Mouse (Mus musculus): Measurements from ENCODE around the gene Hk2. TPM values are rescaled to one million over a fixed set of nuclear protein-coding genes. Genes with fewer than 3 reads are reported as not detected.
A peak's percentile ranks its signal among the peaks of the same experiment; 100 is the strongest.

Gene Hk2
- polyA plus RNA-seq, 1 experiment from 2014 or later = 6.4 TPM

DNA sequence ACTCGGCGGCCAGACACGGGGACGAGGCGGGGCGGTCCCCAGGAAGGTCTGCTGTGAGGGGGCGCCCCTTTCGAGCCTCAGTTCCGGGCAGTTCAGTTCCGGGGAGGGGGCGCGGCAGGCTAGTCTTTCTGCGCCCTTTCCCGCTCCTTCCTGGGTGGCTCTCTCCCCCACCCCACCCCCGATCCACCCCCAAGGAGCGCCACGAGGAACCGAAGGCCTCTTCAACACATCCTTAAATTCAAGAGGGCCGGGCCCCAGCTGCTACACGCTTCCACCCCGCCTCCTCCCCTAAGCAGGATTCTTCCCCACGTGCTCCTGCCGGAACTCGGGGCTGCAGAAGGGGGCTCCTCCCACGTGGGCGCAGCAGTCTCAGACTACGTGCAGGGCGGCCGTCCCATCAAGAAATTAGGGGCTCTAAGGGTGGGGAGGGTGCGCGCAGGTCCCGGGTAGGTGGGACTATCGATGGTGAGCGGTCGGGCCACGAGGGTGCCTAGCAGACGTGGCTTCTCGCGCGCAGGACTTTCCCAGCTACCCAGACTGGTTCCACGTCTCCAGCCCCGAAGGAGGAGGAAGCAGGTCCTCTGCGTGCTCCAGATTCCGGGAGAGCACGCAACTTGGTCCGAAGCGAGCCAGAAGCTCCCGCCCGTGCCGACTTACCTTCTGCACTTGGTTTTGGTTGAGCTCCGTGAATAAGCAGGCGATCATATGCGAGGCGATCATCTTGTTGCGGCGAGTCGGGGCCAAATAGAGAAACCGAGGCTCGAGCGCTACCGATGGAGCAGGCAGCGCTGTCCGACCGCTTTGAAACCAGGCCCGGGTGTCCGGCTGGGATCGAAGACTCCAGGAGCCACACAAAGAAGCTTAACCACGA is 758 bp downstream of the Hk2 start:
- Histone ChIP-seq H3K9me3 (replicated peaks; ENCODE audit: control insufficient read depth, low read length) (no peaks in the 10 kb centered on the region), H3K9ac (ENCODE audit: low read depth, low read length) (peak overlapping the region; percentile 61), H3K4me2 (ENCODE audit: low read depth, low read length) (peak overlapping the region; percentile 84), H3K4me1 (ENCODE audit: control insufficient read depth, low read depth, low read length) (peaks cover 20% of the 10 kb centered on the region), H3K27ac (ENCODE audit: low read length) (peak overlapping the region; percentile 57), H3K36me3 (ENCODE audit: control insufficient read depth, insufficient read depth) (no peaks in the 10 kb centered on the region), H3K4me3 (ENCODE audit: low read depth, low read length) (peak overlapping the region; percentile 66), H3K27me3 (ENCODE audit: control insufficient read depth, insufficient read depth, low read depth, low read length) (peaks cover 5% of the 10 kb centered on the region; the same call in 1 of the 2 replicates)
- WGBS (ENCODE audit: insufficient replicate concordance) = under 1% methylated on average over 66 of the region's 68 CpGs
- no peak for ATAC-seq (ENCODE audit: low read depth)

GRCm38 (mm10) chr6:82772451-82773101 is 1.7 kb downstream of the Hk2 start:
- H3K4me2 ChIP-seq (ENCODE audit: low read depth, low read length) = peak overlapping the region; percentile 84
- H3K9me3 ChIP-seq (replicated peaks; ENCODE audit: control insufficient read depth, low read length) = no peaks in the 10 kb centered on the region
- peaks cover 5% of the 10 kb centered on the region; the same call in 1 of the 2 replicates for H3K27me3 ChIP-seq (ENCODE audit: control insufficient read depth, insufficient read depth, low read depth, low read length)
- no peak for ATAC-seq (ENCODE audit: low read depth)
- peaks cover 20% of the 10 kb centered on the region for H3K4me1 ChIP-seq (ENCODE audit: control insufficient read depth, low read depth, low read length)
- H3K27ac ChIP-seq (ENCODE audit: low read length) = no peak overlapping the region
- no peaks in the 10 kb centered on the region for H3K36me3 ChIP-seq (ENCODE audit: control insufficient read depth, insufficient read depth)
- peak overlapping the region; percentile 1; the same call in 1 of the 2 replicates for H3K9ac ChIP-seq (ENCODE audit: low read depth, low read length)
- 1% methylated on average over 19 of the region's 19 CpGs for WGBS (ENCODE audit: insufficient replicate concordance)
- H3K4me3 ChIP-seq (ENCODE audit: low read depth, low read length) = peak overlapping the region; percentile 66

GRCm38 (mm10) chr6:82771981-82772409 is 2.3 kb downstream of the Hk2 start:
- H3K27me3 ChIP-seq (ENCODE audit: control insufficient read depth, insufficient read depth, low read depth, low read length) = peaks cover 5% of the 10 kb centered on the region; the same call in 1 of the 2 replicates
- no peaks in the 10 kb centered on the region for H3K36me3 ChIP-seq (ENCODE audit: control insufficient read depth, insufficient read depth)
- H3K9me3 ChIP-seq (replicated peaks; ENCODE audit: control insufficient read depth, low read length) = no peaks in the 10 kb centered on the region
- no peak overlapping the region; the same call in 1 of the 2 replicates for H3K9ac ChIP-seq (ENCODE audit: low read depth, low read length)
- H3K27ac ChIP-seq (ENCODE audit: low read length) = no peak overlapping the region
- peak overlapping the region; percentile 84 for H3K4me2 ChIP-seq (ENCODE audit: low read depth, low read length)
- ATAC-seq (ENCODE audit: low read depth) = no peak
- H3K4me1 ChIP-seq (ENCODE audit: control insufficient read depth, low read depth, low read length) = peaks cover 20% of the 10 kb centered on the region
- WGBS (ENCODE audit: insufficient replicate concordance) = 4% methylated on average over 10 of the region's 10 CpGs
- H3K4me3 ChIP-seq (ENCODE audit: low read depth, low read length) = peak overlapping the region; percentile 66

- H3K36me3 ChIP-seq (ENCODE audit: control insufficient read depth, insufficient read depth) = no peaks in the 10 kb centered on the region
- no peak for ATAC-seq (ENCODE audit: low read depth)
- H3K4me1 ChIP-seq (ENCODE audit: control insufficient read depth, low read depth, low read length) = peaks cover 28% of the 10 kb centered on the region
- H3K27me3 ChIP-seq (ENCODE audit: control insufficient read depth, insufficient read depth, low read depth, low read length) = peaks cover 5% of the 10 kb centered on the region; the same call in 1 of the 2 replicates
- no peak overlapping the region; the same call in 1 of the 2 replicates for H3K4me3 ChIP-seq (ENCODE audit: low read depth, low read length)
- WGBS (ENCODE audit: insufficient replicate concordance) = 48% methylated on average over 9 of the region's 9 CpGs
- H3K27ac ChIP-seq (ENCODE audit: low read length) = no peak overlapping the region
- H3K9me3 ChIP-seq (replicated peaks; ENCODE audit: control insufficient read depth, low read length) = no peaks in the 10 kb centered on the region
- no peak overlapping the region for H3K9ac ChIP-seq (ENCODE audit: low read depth, low read length)
- H3K4me2 ChIP-seq (ENCODE audit: low read depth, low read length) = peak overlapping the region; percentile 84; the same call in 1 of the 2 replicates
These were observed 3.2 kb downstream of the Hk2 start for GRCm38 (mm10) chr6:82771059-82771458.

- Histone ChIP-seq H3K9me3 (replicated peaks; ENCODE audit: control insufficient read depth, low read length) (no peaks in the 10 kb centered on the region), H3K36me3 (ENCODE audit: control insufficient read depth, insufficient read depth) (no peaks in the 10 kb centered on the region), H3K9ac (ENCODE audit: low read depth, low read length) (no peak overlapping the region), H3K27ac (ENCODE audit: low read length) (no peak overlapping the region), H3K4me2 (ENCODE audit: low read depth, low read length) (no peak overlapping the region), H3K4me3 (ENCODE audit: low read depth, low read length) (no peak overlapping the region), H3K4me1 (ENCODE audit: control insufficient read depth, low read depth, low read length) (peaks cover 32% of the 10 kb centered on the region), H3K27me3 (ENCODE audit: control insufficient read depth, insufficient read depth, low read depth, low read length) (peaks cover 3% of the 10 kb centered on the region; the same call in 1 of the 2 replicates)
- no peak for ATAC-seq (ENCODE audit: low read depth)
- 23% methylated on average over 3 of the region's 3 CpGs for WGBS (ENCODE audit: insufficient replicate concordance)
These were observed 4.0 kb downstream of the Hk2 start for GRCm38 (mm10) chr6:82770286-82770685.

DNA sequence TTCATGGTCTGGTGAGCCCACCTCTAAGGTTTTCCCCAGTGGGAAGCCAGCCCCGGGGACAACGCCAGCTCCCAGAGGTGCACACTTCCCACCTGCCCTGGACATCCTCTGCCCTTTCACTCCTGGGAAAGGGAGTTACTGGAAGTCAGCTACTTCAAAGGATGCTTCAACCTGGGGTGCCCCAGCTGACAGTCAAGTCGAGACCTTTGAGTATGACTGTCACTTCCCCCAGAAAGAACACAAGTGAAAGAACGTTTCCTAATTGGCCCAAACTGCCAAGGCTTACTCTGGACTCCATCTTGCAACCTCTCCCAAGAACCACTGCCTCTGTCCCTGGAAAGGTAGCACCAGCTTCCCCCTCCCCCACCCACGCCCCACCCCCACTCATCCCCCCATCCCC is 4.5 kb downstream of the Hk2 start:
- H3K9ac ChIP-seq (ENCODE audit: low read depth, low read length) = no peak overlapping the region
- 43% methylated on average over 5 of the region's 5 CpGs for WGBS (ENCODE audit: insufficient replicate concordance)
- no peaks in the 10 kb centered on the region for H3K36me3 ChIP-seq (ENCODE audit: control insufficient read depth, insufficient read depth)
- H3K9me3 ChIP-seq (replicated peaks; ENCODE audit: control insufficient read depth, low read length) = no peaks in the 10 kb centered on the region
- H3K27ac ChIP-seq (ENCODE audit: low read length) = no peak overlapping the region
- H3K4me3 ChIP-seq (ENCODE audit: low read depth, low read length) = no peak overlapping the region
- peaks cover 30% of the 10 kb centered on the region for H3K4me1 ChIP-seq (ENCODE audit: control insufficient read depth, low read depth, low read length)
- ATAC-seq (ENCODE audit: low read depth) = no peak
- H3K4me2 ChIP-seq (ENCODE audit: low read depth, low read length) = no peak overlapping the region
- H3K27me3 ChIP-seq (ENCODE audit: control insufficient read depth, insufficient read depth, low read depth, low read length) = no peaks in the 10 kb centered on the region

GRCm38 (mm10) chr6:82767734-82768586 is 6.3 kb downstream of the Hk2 start:
- Histone ChIP-seq H3K4me3 (ENCODE audit: low read depth, low read length) (no peak overlapping the region), H3K4me1 (ENCODE audit: control insufficient read depth, low read depth, low read length) (peaks cover 45% of the 10 kb centered on the region), H3K36me3 (ENCODE audit: control insufficient read depth, insufficient read depth) (no peaks in the 10 kb centered on the region), H3K9me3 (replicated peaks; ENCODE audit: control insufficient read depth, low read length) (no peaks in the 10 kb centered on the region), H3K4me2 (ENCODE audit: low read depth, low read length) (no peak overlapping the region), H3K27me3 (ENCODE audit: control insufficient read depth, insufficient read depth, low read depth, low read length) (no peaks in the 10 kb centered on the region), H3K9ac (ENCODE audit: low read depth, low read length) (no peak overlapping the region), H3K27ac (ENCODE audit: low read length) (no peak overlapping the region)
- no peak for ATAC-seq (ENCODE audit: low read depth)
- 72% methylated on average over 12 of the region's 12 CpGs for WGBS (ENCODE audit: insufficient replicate concordance)

- no peak for ATAC-seq (ENCODE audit: low read depth)
- H3K4me3 ChIP-seq (ENCODE audit: low read depth, low read length) = no peak overlapping the region
- no peak overlapping the region for H3K27ac ChIP-seq (ENCODE audit: low read length)
- H3K9me3 ChIP-seq (replicated peaks; ENCODE audit: control insufficient read depth, low read length) = no peaks in the 10 kb centered on the region
- peaks cover 52% of the 10 kb centered on the region for H3K4me1 ChIP-seq (ENCODE audit: control insufficient read depth, low read depth, low read length)
- H3K27me3 ChIP-seq (ENCODE audit: control insufficient read depth, insufficient read depth, low read depth, low read length) = no peaks in the 10 kb centered on the region
- H3K9ac ChIP-seq (ENCODE audit: low read depth, low read length) = no peak overlapping the region
- no peak overlapping the region for H3K4me2 ChIP-seq (ENCODE audit: low read depth, low read length)
- WGBS (ENCODE audit: insufficient replicate concordance) = 51% methylated on average over 4 of the region's 4 CpGs
- no peaks in the 10 kb centered on the region for H3K36me3 ChIP-seq (ENCODE audit: control insufficient read depth, insufficient read depth)
These were observed 7.6 kb downstream of the Hk2 start for GRCm38 (mm10) chr6:82766636-82767035.
